Mouse (Mus musculus) cerebellum, adult 9-10 months (tissue): ENCODE results near the gene Gm20517.

Experiments
- DNase-seq: peaks from one replicate; pipeline ENCODE4 v3.0.0; 2022

Gene Gm20517

DNA sequence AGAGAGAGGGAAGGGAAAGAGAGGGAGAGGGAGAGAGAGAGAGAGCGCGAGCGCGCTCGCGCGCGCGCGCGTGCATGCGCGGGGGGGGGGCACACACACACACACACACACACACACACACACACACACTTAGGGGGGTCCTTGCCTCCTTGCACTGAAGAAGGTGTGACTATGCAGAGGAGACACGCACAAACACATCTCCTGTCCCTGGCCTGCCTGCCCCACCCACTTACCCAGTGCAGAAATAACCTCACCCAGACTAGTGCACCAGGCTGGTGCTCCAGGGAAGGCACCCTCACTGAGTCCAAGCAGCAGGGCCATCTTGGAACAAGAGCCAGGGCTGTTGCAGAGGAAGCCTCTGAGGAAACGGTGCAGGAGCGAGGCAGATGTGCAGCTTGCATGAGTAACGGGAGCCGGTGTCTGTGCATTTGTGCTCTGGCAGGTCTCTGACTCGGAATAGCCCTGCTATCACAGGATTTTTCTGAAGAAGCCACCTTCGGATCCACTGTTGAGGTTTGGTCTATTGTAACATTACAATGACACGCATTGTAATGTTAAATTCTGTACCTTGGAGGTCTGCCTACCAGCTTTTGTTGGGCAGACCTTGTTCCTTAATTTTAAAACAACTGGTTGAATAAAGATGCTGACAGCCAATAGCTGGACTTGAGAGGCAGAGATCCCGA lies 101.6 kb downstream of the Gm20517 start:
- DNase-seq: no peak

- DNase-seq: no peak
These were observed 103.6 kb downstream of the Gm20517 start for GRCm38 (mm10) chr17:47715037-47715436.

- no peak for DNase-seq
These were observed 109.8 kb downstream of the Gm20517 start for GRCm38 (mm10) chr17:47721183-47721582.

- no peak for DNase-seq
These were observed 115.2 kb downstream of the Gm20517 start, which contains the start of gene Pgc for GRCm38 (mm10) chr17:47726566-47726965. Pgc (plus strand) TSS chr17:47726842.

DNA sequence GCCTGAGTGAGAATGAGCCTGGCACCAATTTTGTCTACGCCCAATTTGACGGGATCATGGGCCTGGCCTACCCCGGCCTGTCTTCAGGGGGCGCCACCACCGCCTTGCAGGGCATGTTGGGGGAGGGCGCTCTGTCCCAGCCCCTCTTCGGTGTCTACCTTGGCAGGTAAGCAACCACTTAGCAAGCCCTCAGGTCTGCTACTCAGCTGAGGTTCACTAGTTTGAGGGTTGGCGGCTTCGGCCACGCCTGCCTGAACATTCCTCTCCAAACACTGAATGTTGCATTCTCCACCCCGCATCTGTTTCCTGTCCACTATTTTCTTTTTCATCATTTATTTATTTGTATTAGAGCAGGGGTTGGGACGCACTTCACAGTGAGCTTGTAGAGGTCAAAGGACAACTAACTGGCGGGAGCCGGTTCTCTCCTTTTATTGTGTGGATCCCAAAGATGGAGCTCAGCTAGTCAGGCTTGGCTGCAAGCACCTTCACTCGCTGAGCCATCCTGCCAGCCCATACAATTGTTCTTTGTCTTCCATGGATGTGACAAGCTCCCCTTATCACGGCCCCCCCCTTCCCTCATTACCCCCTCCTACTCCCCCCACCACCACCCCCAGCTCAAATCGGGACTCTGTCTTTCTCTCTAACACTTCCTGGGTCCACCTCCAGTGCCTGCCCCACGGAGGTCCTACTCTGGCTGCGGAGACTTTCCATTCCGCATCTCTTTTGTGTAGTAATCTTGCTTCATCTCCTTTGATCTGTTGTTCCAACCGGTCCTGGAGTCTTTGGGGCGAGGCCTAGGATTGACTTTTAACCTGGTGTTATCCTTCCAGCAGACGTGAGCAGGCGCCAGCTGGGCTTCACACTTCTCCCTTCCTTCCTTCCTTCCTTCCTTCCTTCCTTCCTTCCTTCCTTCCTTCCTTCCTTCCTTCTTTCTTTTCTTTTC lies 119.5 kb downstream of the Gm20517 start:
- DNase-seq: no peak
